Mouse (Mus musculus) cortical plate, adult 2 months (tissue): ENCODE measurements around the gene Dnajc16. TPM values are rescaled to one million over a fixed set of nuclear protein-coding genes. Genes with fewer than 3 reads are reported as not detected.

Experiments
- H3K27ac ChIP-seq: fragments of 200-500 bp; 2 replicates; pipeline ENCODE4 v1.5.1; 2012; ENCODE audit warnings: low read length, control low read depth, inconsistent platforms; ENCODE audit not compliant: insufficient read depth
- H3K4me1 ChIP-seq: fragments of 200-500 bp; 2 replicates; pipeline ENCODE4 v1.6.1; 2011; ENCODE audit warnings: low read length; ENCODE audit not compliant: control insufficient read depth, insufficient read depth
- H3K4me3 ChIP-seq: fragments of 200-500 bp; 2 replicates; pipeline ENCODE4 v1.5.1; 2011; ENCODE audit warnings: mild to moderate bottlenecking, low read length, control low read depth; ENCODE audit not compliant: insufficient read depth
- CTCF ChIP-seq: fragments of 200-500 bp; IDR thresholded peaks from 2 replicates; pipeline ENCODE4 v1.5.1; 2011; ENCODE audit warnings: mild to moderate bottlenecking, control low read depth, low read length; ENCODE audit not compliant: insufficient read depth; ENCODE audit errors: extremely low read depth
- POLR2A ChIP-seq: fragments of 200-500 bp; IDR thresholded peaks from 2 replicates; pipeline ENCODE4 v1.6.1; 2011; ENCODE audit warnings: mild to moderate bottlenecking, low read length, control low read depth; ENCODE audit not compliant: insufficient read depth; ENCODE audit errors: extremely low read depth
- polyA plus RNA-seq: library from polyadenylated mRNA; depleted of rRNA; stranded (reverse); fragments of >200 nt; gene quantifications from 2 replicates; pipeline ENCODE4 v1.2.3, GENCODE M21; 2012

Gene Dnajc16
- polyA plus RNA-seq, 1 experiment = 30.1 TPM

GRCm38 (mm10) chr4:141804105-141804504 is 13.4 kb upstream of the Dnajc16 start:
- no peak overlapping the region for H3K4me3 ChIP-seq
- TF ChIP-seq CTCF (no peak), POLR2A (no peak)
- H3K27ac ChIP-seq = no peak overlapping the region
- H3K4me1 ChIP-seq = no peaks in the 10 kb centered on the region

DNA sequence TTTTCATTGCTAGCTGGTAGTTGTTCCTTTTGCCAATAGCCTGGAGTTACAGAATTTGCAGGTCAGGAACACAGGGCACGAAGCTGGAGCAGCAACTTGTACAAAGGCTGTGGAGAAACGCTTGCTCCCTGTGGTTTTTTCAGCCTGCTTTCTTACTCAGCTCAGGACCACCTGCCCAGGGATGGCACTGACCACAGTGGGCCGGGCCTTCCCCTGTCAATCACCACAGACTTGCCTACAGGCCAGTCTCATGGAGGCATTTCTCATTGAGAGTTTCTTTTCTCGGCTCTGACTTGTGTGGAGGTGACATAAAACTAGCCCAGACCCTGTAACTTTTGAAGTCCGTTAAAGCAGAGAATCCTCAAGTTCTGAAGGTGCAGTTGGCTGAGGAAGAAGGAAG is 6.8 kb upstream of the Dnajc16 start:
- no peak overlapping the region for H3K4me3 ChIP-seq
- TF ChIP-seq POLR2A = no peak
- no peak for TF ChIP-seq CTCF
- H3K4me1 ChIP-seq = peaks cover 5% of the 10 kb centered on the region
- no peak overlapping the region for H3K27ac ChIP-seq

GRCm38 (mm10) chr4:141796954-141797353 is 6.2 kb upstream of the Dnajc16 start:
- no peak overlapping the region for H3K4me3 ChIP-seq
- no peak for TF ChIP-seq CTCF
- no peak for TF ChIP-seq POLR2A
- H3K4me1 ChIP-seq = peaks cover 5% of the 10 kb centered on the region
- no peak overlapping the region for H3K27ac ChIP-seq

DNA sequence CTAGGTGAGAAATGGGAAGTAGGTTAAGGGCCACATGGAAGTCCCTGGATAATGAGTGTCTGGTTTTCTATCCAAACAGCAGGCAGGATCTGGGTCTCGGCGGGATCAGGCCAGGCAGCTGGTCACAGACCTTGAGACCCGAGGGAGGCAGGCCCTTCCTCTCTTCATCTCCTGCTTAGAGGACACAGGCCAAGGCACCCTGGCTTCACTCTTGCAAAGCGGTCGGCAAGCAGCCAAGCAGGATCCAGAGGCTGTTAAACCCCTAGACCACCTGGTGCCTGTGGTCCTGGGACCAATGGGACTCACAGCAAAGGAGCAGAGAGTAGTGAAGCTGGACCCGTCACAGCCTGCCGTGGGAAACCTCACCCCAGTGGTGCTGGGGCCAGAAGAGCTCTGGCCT is 5.6 kb upstream of the Dnajc16 start:
- H3K27ac ChIP-seq = no peak overlapping the region
- TF ChIP-seq POLR2A (no peak), CTCF (no peak)
- H3K4me3 ChIP-seq = no peak overlapping the region
- peaks cover 5% of the 10 kb centered on the region for H3K4me1 ChIP-seq

GRCm38 (mm10) chr4:141794152-141794535 is 3.4 kb upstream of the Dnajc16 start:
- Histone ChIP-seq H3K4me3 (peak overlapping the region; percentile 79), H3K27ac (peak overlapping the region; percentile 70), H3K4me1 (peaks cover 5% of the 10 kb centered on the region)
- TF ChIP-seq CTCF (no peak), POLR2A (no peak)

GRCm38 (mm10) chr4:141793282-141794151 is 2.8 kb upstream of the Dnajc16 start, which contains the start of gene Casp9:
Gene Casp9, plus strand, starts transcription at chr4:141793612.
- Histone ChIP-seq H3K4me3 (peak within 1 kb of the TSS; percentile 79), H3K4me1 (peaks cover 5% of the 10 kb centered on the region), H3K27ac (peak within 1 kb of the TSS; percentile 70)
- TF ChIP-seq CTCF = no peak
- peak; percentile 77; the same call in 1 of the 2 replicates for TF ChIP-seq POLR2A

DNA sequence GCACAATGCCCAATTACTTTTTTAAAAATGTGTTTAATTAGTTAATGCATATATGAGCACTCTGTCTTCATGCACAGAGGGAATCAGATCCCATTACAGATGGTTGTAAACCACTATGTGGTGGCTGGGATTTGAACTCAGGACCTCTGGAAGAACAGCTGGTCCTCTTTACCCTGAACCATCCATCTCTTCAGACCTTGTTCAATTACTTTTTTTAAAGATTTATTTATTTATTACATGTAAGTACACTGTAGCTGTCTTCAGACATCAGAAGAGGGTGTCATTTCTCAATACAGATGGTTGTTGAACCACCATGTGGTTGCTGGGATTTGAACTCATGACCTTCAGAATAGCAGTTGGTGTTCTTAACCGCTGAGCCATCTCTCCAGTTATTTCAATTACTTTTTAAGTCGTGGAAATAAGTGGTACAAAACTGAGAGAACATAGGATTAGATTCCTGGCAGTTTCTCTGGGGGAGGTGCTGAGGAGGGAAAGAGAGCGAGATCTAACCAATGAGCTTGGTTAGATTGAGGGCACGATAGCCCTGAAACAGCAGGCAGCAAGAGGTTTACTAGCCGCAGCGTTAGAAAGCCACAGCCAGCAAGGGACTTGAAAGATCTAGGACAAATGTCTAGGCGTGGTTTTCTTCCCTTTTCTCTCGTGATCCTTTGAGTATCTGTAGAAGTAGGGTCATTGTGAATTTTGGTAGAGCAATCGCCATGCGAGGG is 2.0 kb upstream of the Dnajc16 start:
- Histone ChIP-seq H3K4me3 (peak overlapping the region; percentile 79), H3K4me1 (peaks cover 5% of the 10 kb centered on the region), H3K27ac (peak overlapping the region; percentile 49)
- TF ChIP-seq CTCF (no peak), POLR2A (no peak)

- TF ChIP-seq CTCF = no peak
- no peak for TF ChIP-seq POLR2A
- Histone ChIP-seq H3K27ac (no peak overlapping the region), H3K4me1 (peaks cover 5% of the 10 kb centered on the region), H3K4me3 (no peak overlapping the region)
These were observed 1.2 kb upstream of the Dnajc16 start for GRCm38 (mm10) chr4:141791951-141792350.

DNA sequence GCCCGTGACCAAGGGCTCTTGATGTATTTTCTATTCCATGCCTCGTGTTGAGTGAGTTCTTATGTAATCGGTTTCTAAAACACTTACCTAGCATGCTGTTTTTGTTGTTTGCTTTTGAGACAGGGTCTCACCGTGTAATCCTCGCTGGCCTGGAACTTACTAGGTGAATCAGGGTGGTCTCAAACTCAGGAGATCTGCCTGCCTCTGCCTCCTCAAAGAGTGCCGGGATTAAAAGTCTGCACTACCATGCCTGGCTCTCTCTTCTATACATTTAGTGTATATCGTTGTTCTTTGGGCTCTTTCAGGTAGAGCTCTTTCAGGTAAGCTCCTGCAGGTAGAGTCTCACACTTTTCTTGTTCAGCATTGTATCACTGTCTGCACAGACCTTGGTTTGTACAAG is 755 bp upstream of the Dnajc16 start:
- H3K27ac ChIP-seq = no peak overlapping the region
- H3K4me1 ChIP-seq = peaks cover 5% of the 10 kb centered on the region
- no peak overlapping the region for H3K4me3 ChIP-seq
- no peak for TF ChIP-seq CTCF
- no peak for TF ChIP-seq POLR2A
